Mouse (Mus musculus): ENCODE data around the gene Prkd1.

Gene Prkd1

DNA sequence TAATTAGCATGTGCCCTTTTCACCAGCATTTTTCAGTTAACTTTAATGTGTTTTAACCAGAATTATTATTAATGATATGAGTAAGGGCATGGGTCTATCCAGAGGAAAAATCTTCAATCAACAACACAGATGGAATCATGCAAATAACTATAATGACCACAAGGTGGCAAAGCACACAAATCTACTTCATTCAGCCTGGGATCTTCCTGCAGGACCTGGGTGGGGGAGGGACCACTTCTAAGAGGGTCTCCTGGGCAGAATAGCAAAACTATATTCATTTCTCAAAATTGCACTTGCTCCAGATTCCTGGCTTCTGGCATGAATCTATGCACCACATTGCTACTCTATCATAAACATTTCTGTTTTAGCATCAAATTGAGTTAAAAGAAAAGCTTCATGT lies 334.3 kb downstream of the Prkd1 start:
- no peak for DNase-seq

DNA sequence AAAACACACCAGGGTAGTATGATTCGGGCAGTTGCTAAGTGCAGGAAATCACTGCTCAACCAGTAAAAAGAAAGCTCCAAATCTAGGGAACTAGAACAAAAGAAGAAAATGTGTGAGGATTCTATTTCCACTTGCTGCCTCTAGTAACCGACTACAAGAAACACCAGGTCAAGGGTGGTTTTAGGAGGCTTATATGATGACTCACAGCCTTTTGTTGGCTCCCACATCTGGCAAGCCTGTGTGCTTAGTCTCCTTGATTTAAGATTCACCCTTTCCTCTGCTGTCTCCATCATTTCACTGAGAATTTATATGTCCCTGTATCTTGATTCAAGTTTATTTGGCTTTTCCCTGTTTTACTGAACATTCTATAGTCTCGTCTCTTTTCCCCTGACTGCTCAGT lies 339.6 kb downstream of the Prkd1 start:
- no peak for DNase-seq

DNA sequence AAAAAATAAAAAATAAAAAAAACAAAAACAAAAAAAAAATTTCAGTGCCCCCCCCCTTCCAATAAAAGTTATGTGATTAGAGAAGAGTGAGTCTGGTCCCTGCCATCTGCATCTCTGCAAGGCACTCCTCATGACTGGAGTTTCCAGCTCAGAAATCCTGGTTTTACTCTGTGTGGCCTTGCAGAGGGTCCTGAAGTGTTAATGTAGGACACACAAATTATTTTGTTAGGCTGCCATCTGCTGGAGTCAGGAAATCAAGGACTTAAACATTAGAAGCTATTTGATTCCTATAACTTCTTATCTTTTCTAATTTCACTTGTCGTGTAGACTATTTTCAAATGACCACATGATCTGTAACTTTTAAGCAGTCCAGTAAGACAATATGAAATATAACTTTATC lies 347.6 kb downstream of the Prkd1 start:
- no peak for DNase-seq

DNA sequence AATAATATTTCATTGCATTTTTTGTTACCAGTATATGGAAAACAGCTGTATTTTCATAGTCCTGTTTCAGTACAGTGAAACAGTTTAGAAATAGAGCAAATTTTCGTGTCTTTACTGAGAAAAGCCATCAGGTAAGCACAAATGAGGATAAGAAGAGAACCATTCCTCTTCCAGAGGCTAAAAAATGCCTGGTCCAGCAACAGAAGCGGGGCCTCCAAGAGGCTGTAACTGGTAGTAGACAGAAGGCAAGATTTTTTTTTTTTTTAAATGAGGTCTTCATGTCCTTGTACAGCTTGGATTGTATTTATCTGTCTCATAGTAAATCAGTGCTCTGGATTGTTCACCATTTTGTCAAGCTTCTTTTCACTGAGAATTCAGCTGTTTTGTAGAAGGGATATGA lies 352.8 kb downstream of the Prkd1 start:
- DNase-seq, result no peak

DNA sequence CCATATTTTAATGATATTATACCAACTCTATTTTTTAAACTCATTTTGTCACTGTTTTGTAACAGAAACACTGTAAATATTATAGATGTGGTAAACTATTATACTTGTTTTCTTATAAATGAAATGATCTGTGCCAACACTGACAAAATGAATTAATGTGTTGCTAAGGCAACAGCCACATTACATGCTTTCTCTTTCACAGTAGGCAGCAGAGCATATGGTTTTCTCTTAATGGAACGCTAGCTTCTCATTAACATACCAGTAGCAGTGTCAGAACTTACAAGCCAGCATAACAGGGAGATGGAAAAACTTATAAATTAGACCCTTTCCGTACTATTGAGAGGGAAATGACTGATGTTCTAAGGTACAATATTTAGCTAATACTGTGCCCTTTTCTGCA lies 353.3 kb downstream of the Prkd1 start:
- DNase-seq, result no peak

DNA sequence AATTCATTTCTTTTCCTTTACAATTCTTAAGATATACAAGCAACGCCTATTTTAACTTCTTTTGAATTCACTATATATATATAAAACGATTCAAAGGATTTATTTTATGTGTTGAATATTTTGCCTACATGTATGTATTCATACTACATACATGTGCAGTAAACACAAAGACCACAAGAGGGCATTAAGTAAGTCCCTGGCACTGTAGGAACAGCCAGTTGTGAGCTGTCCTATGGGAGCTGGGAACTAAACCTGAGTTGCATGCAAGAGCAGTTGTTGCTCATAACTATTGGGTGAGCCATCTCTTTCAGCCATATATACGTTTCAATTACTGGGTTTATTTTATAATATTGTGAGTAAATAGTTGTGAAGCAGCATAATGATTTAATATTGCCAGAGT lies 356.1 kb downstream of the Prkd1 start:
- no peak for DNase-seq
